In the genomic region with DNA sequence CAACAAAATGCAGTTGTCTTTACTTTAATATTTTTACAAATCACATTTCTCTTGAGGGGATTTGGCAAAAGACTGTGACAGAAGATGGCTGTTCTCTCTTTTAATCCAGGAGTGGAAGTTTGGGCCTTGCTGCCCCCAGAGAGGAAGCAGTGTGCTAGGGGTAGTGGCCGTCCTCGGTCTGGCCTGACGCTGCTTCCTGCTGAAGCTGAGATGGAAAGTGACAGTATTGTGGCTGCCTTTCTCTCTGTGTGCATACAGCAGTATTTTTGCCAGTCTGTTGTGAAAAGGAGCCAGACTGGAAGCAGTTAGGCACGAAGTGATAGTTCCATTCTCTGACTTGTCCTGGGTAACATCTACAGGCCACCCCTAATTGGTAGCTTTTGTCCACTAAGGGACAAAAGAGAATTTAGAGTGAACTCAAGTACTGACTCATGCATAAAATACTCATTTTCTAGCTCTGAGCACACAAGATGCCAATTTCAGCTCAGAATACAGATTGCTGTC, we compare ENCODE assay signal across 9 mouse cellular contexts. TPM values are rescaled to one million over a fixed set of nuclear protein-coding genes. Genes with fewer than 3 reads are reported as not detected.
DNase-seq lines count a peak whose midpoint lies in the region; ATAC-seq and TF ChIP-seq lines count a peak whose summit lies in the region.
"Had no signal": no experiment of that assay in that cellular context is flagged by ENCODE, and none has a peak within 500 bp of the region (broad histone marks: within the 10 kb centered on the region; RNA-seq: fewer than 3 reads in every experiment).

No protein-coding gene starts in this region.

- no peak overlapping the region for H3K4me3 ChIP-seq in forebrain, embryonic 16.5 days (replicated peaks; ENCODE audit: low read length)
- H3K4me3 ChIP-seq in forebrain, postnatal 0 days (ENCODE audit: low read depth, low read length), result no peak overlapping the region
- H3K4me3 ChIP-seq in kidney, embryonic 14.5 days (ENCODE audit: low read length), result no peak overlapping the region
- H3K4me3 ChIP-seq in CH12.LX (replicated peaks in 1 of 3; ENCODE audit: low read depth in 2 of 3, low read length in 2 of 3, poor library complexity in 1 of 3), result no peak overlapping the region
- no peak overlapping the region for H3K4me3 ChIP-seq in midbrain, embryonic 10.5 days
- H3K4me3 ChIP-seq: limb, embryonic 15.5 days had no signal

- peaks cover 28% of the 10 kb centered on the region for H3K36me3 ChIP-seq in forebrain, embryonic 16.5 days (ENCODE audit: control insufficient read depth, insufficient read depth)
- H3K36me3 ChIP-seq in forebrain, postnatal 0 days (ENCODE audit: insufficient read depth), result peaks cover 72% of the 10 kb centered on the region
- peaks cover 37% of the 10 kb centered on the region for H3K36me3 ChIP-seq in kidney, embryonic 14.5 days (ENCODE audit: control insufficient read depth, insufficient read depth, low read length)
- H3K36me3 ChIP-seq in CH12.LX (replicated peaks in 1 of 2; ENCODE audit: control insufficient read depth in 1 of 2, insufficient read depth in 1 of 2, low read length in 1 of 2), result peaks cover 40 to 89% of the 10 kb centered on the region in 2 experiments
- H3K36me3 ChIP-seq in midbrain, embryonic 10.5 days, result peaks cover 87% of the 10 kb centered on the region

- H3K27ac ChIP-seq in forebrain, embryonic 16.5 days (ENCODE audit: low read length), result peak overlapping the region; percentile 42; the same call in 1 of the 2 replicates
- H3K27ac ChIP-seq in forebrain, postnatal 0 days (ENCODE audit: low read depth, low read length), result no peak overlapping the region
- H3K27ac ChIP-seq in kidney, embryonic 14.5 days (ENCODE audit: low read depth, low read length), result no peak overlapping the region
- peak overlapping the region; percentile 33; the same call in 1 of the 2 replicates for H3K27ac ChIP-seq in CH12.LX (ENCODE audit: insufficient read depth, low read depth)
- no peak overlapping the region for H3K27ac ChIP-seq in midbrain, embryonic 10.5 days (replicated peaks)
- H3K27ac ChIP-seq: limb, embryonic 15.5 days had no signal

- H3K9me3 ChIP-seq in forebrain, embryonic 16.5 days (ENCODE audit: control insufficient read depth, low read length), result no peaks in the 10 kb centered on the region
- no peaks in the 10 kb centered on the region for H3K9me3 ChIP-seq in forebrain, postnatal 0 days (ENCODE audit: low read length)
- no peaks in the 10 kb centered on the region for H3K9me3 ChIP-seq in kidney, embryonic 14.5 days (ENCODE audit: control insufficient read depth, low read length)
- no peaks in the 10 kb centered on the region for H3K9me3 ChIP-seq in CH12.LX (replicated peaks; ENCODE audit: low read length)
- no peaks in the 10 kb centered on the region for H3K9me3 ChIP-seq in midbrain, embryonic 10.5 days (replicated peaks)
- H3K9me3 ChIP-seq: limb, embryonic 15.5 days had no signal

- no peaks in the 10 kb centered on the region for H3K79me2 ChIP-seq in CH12.LX (replicated peaks; ENCODE audit: control insufficient read depth, extremely low read depth, insufficient read depth, poor library complexity, severe bottlenecking)

- TF ChIP-seq RAD21 in CH12.LX (IDR thresholded peaks at IDR 0.05; ENCODE audit: low read depth, low read length), result no peak

- H3K9ac ChIP-seq in forebrain, embryonic 16.5 days (replicated peaks; ENCODE audit: low read depth, low read length), result no peak overlapping the region
- no peak overlapping the region for H3K9ac ChIP-seq in forebrain, postnatal 0 days
- H3K9ac ChIP-seq in kidney, embryonic 14.5 days (ENCODE audit: low read depth, low read length), result no peak overlapping the region
- H3K9ac ChIP-seq in CH12.LX (ENCODE audit: insufficient read depth, low read depth), result no peak overlapping the region
- H3K9ac ChIP-seq: limb, embryonic 15.5 days had no signal

- peak; percentile 57 for ATAC-seq in forebrain, embryonic 16.5 days
- ATAC-seq in forebrain, postnatal 0 days, result no peak; the same call in 1 of the 2 replicates
- no peak for ATAC-seq in kidney, embryonic 14.5 days (ENCODE audit: low FRiP score, low TSS enrichment)

- TF ChIP-seq EP300 in CH12.LX (IDR thresholded peaks at IDR 0.05; ENCODE audit: low read length), result no peak

- no peak for DNase-seq in forebrain, postnatal 0 days
- peak; percentile 15 for DNase-seq in kidney, postnatal 14 days
- peak; percentile 40 for DNase-seq in CH12.LX (ENCODE audit: extremely low read depth)
- DNase-seq in heart, postnatal 10 days, result peak; percentile 44 to 59
- DNase-seq in embryo, embryonic 11 days, result no peak
- DNase-seq in midbrain, embryonic 10.5 days (ENCODE audit: low spot score), result no peak

- WGBS in forebrain, embryonic 16.5 days, result 44% methylated on average over 4 of the region's 4 CpGs
- WGBS in forebrain, postnatal 0 days, result 41% methylated on average over 4 of the region's 4 CpGs
- 81% methylated on average over 4 of the region's 4 CpGs for WGBS in kidney, embryonic 14.5 days
- WGBS in midbrain, embryonic 10.5 days, result 84% methylated on average over 4 of the region's 4 CpGs

- TF ChIP-seq CTCF in forebrain, postnatal 0 days (IDR thresholded peaks at IDR 0.05; ENCODE audit: low read depth), result no peak
- no peak for TF ChIP-seq CTCF in CH12.LX (conservative IDR thresholded peaks at IDR 0.05 in 1 of 2, IDR thresholded peaks at IDR 0.05 in 1 of 2; ENCODE audit: low read depth in 2 of 2, low read length in 2 of 2)

- no peak for TF ChIP-seq POLR2A in CH12.LX (IDR thresholded peaks at IDR 0.05; ENCODE audit: low read depth, low read length)

- dilution Hi-C loops in CH12.LX (cut with MboI; ENCODE audit: extremely low pct_ligation_motif_present, extremely low pct_unique_long_range_greater_than_20kb, low sequenced_read_pairs), result no loop called here

- H3K4me2 ChIP-seq in forebrain, embryonic 16.5 days (ENCODE audit: low read length), result no peak overlapping the region
- H3K4me2 ChIP-seq in forebrain, postnatal 0 days (ENCODE audit: low read depth), result no peak overlapping the region
- H3K4me2 ChIP-seq in kidney, embryonic 14.5 days (replicated peaks; ENCODE audit: low read depth, low read length), result no peak overlapping the region
- H3K4me2 ChIP-seq in CH12.LX (ENCODE audit: insufficient read depth, low read depth, poor library complexity, severe bottlenecking), result no peak overlapping the region
- H3K4me2 ChIP-seq: limb, embryonic 15.5 days had no signal

- intact Hi-C loops in heart, postnatal 10 days (cut with DNase I), result loop anchor here (5.0 kb wide), 1 partner anchor 59 kb away; the partner anchor contains the start of gene Kcnk13

- no peaks in the 10 kb centered on the region for H3K4me1 ChIP-seq in forebrain, embryonic 16.5 days (replicated peaks; ENCODE audit: control insufficient read depth, insufficient read depth, low read length)
- no peaks in the 10 kb centered on the region for H3K4me1 ChIP-seq in forebrain, postnatal 0 days (ENCODE audit: insufficient read depth)
- no peaks in the 10 kb centered on the region for H3K4me1 ChIP-seq in kidney, embryonic 14.5 days (ENCODE audit: control insufficient read depth, insufficient read depth, low read length)
- peaks cover 5 to 12% of the 10 kb centered on the region in 2 experiments for H3K4me1 ChIP-seq in CH12.LX (ENCODE audit: control insufficient read depth in 1 of 2, insufficient read depth in 2 of 2)
- no peaks in the 10 kb centered on the region for H3K4me1 ChIP-seq in midbrain, embryonic 10.5 days
- H3K4me1 ChIP-seq: limb, embryonic 15.5 days had no signal

- H3K27me3 ChIP-seq in forebrain, embryonic 16.5 days (replicated peaks; ENCODE audit: control insufficient read depth, insufficient read depth, low read length), result no peaks in the 10 kb centered on the region
- no peaks in the 10 kb centered on the region for H3K27me3 ChIP-seq in forebrain, postnatal 0 days (ENCODE audit: insufficient read depth, low read length)
- no peaks in the 10 kb centered on the region for H3K27me3 ChIP-seq in kidney, embryonic 14.5 days (ENCODE audit: control insufficient read depth, insufficient read depth, low read length)
- H3K27me3 ChIP-seq in CH12.LX (replicated peaks), result no peaks in the 10 kb centered on the region
- H3K27me3 ChIP-seq in midbrain, embryonic 10.5 days (ENCODE audit: low read depth, poor library complexity, severe bottlenecking), result no peaks in the 10 kb centered on the region
- H3K27me3 ChIP-seq: limb, embryonic 15.5 days had no signal

- in situ Hi-C loops in CH12.LX (cut with MboI; ENCODE audit: low pct_ligation_motif_present, low pct_unique_long_range_greater_than_20kb, low sequenced_read_pairs), result loop anchor here (10.0 kb wide), 1 partner anchor 202 kb away; no protein-coding TSS in a partner anchor

TF ChIP-seq in CH12.LX, 34 proteins besides CTCF, POLR2A, EP300 and RAD21:
- TF ChIP-seq POLR2AphosphoS2 (IDR thresholded peaks at IDR 0.05; ENCODE audit: low read depth, low read length) (no peak), JUN (IDR thresholded peaks at IDR 0.05; ENCODE audit: insufficient read depth, low read depth, low read length) (no peak), MYC (IDR thresholded peaks at IDR 0.05; ENCODE audit: low read depth, low read length) (no peak), HCFC1 (IDR thresholded peaks at IDR 0.05; ENCODE audit: low read depth, low read length) (no peak), SMC3 (IDR thresholded peaks at IDR 0.05; ENCODE audit: low read depth, low read length) (no peak), ZC3H11A (IDR thresholded peaks at IDR 0.05; ENCODE audit: low read depth, low read length) (no peak)

RNA-seq across cellular contexts. Expression of gene Tdp1, which starts 18.6 kb away (rescaled TPM):
- 73.7 and 75.1 TPM in 2 replicates for polyA plus RNA-seq in forebrain, embryonic 16.5 days (2015; fragmentation: Nextera tagmentation; extraction: Ambion mirVana)
- 12.9 and 18.5 TPM in 2 replicates for total RNA-seq in forebrain, postnatal 0 days (2014; rRNA removed)
- polyA plus RNA-seq in forebrain, postnatal 0 days (2015; fragmentation: Nextera tagmentation; extraction: Ambion mirVana), result 41.9 and 45.3 TPM in 2 replicates
- 48.8 and 70.4 TPM in 2 replicates for polyA plus RNA-seq in kidney, embryonic 14.5 days (2014; fragmentation: Nextera tagmentation; extraction: Ambion mirVana)
- total RNA-seq in CH12.LX (2012; rRNA removed) (23.4 and 27.4 TPM in 2 replicates), CH12.LX (2014; rRNA removed) (16.1 and 16.9 TPM in 2 replicates)
- polyA plus RNA-seq in CH12.LX (2012; ENCODE audit: insufficient read length, low read depth), result 48.3 and 53.7 TPM in 2 replicates
- total RNA-seq in heart, postnatal 10 days (2021), result 10 to 100 TPM; 11.3 to 12.0 TPM
- 87.1 and 89.7 TPM in 2 replicates for polyA plus RNA-seq in midbrain, embryonic 10.5 days (2016; fragmentation: Nextera tagmentation; extraction: Ambion mirVana)

RNA-seq across cellular contexts. Expression of gene Efcab11, which starts 18.7 kb away (rescaled TPM):
- polyA plus RNA-seq in forebrain, embryonic 16.5 days (2015; fragmentation: Nextera tagmentation; extraction: Ambion mirVana), result 7.1 and 9.8 TPM in 2 replicates
- total RNA-seq in forebrain, postnatal 0 days (2014; rRNA removed), result 3.3 and 3.4 TPM in 2 replicates
- 3.3 and 3.7 TPM in 2 replicates for polyA plus RNA-seq in forebrain, postnatal 0 days (2015; fragmentation: Nextera tagmentation; extraction: Ambion mirVana)
- 12.8 and 14.9 TPM in 2 replicates for polyA plus RNA-seq in kidney, embryonic 14.5 days (2014; fragmentation: Nextera tagmentation; extraction: Ambion mirVana)
- total RNA-seq in CH12.LX (2012; rRNA removed) (6.6 and 7.9 TPM in 2 replicates), CH12.LX (2014; rRNA removed) (11.1 and 12.2 TPM in 2 replicates)
- polyA plus RNA-seq in CH12.LX (2012; ENCODE audit: insufficient read length, low read depth), result 6.6 and 8.0 TPM in 2 replicates
- 1 to 10 TPM; 1.5 to 1.6 TPM for total RNA-seq in heart, postnatal 10 days (2021)
- 24.9 and 27.8 TPM in 2 replicates for polyA plus RNA-seq in midbrain, embryonic 10.5 days (2016; fragmentation: Nextera tagmentation; extraction: Ambion mirVana)

Comparison
In these comparisons a context has a peak if more than half of its experiments do, and no peak if none do; other contexts are left out.
1. H3K27ac ChIP-seq: peak in forebrain, embryonic 16.5 days (single experiment) and CH12.LX (single experiment); none in forebrain, postnatal 0 days (single experiment), kidney, embryonic 14.5 days (single experiment) and midbrain, embryonic 10.5 days (single experiment).
2. DNase-seq: peak in kidney, postnatal 14 days (single experiment), CH12.LX (single experiment) and heart, postnatal 10 days (2 of 2); none in forebrain, postnatal 0 days (single experiment), embryo, embryonic 11 days (single experiment) and midbrain, embryonic 10.5 days (single experiment).